Mouse (Mus musculus) stomach, embryonic 15.5 days (tissue): ENCODE measurements around the gene Stx3. TPM values are rescaled to one million over a fixed set of nuclear protein-coding genes. Genes with fewer than 3 reads are reported as not detected.

Source experiments
- ATAC-seq: fragments of 200-750 bp; cut with Nextera tagmentation; 2 replicates; pipeline ENCODE4 v1.8.0; 2017; ENCODE audit warnings: low read depth, moderate number of reproducible peaks, moderate TSS enrichment; ENCODE audit not compliant: insufficient read depth, low FRiP score
- H3K27ac ChIP-seq: fragments of 300-500 bp; sonication (generic); 2 replicates; pipeline ENCODE4 v1.5.1; 2015; ENCODE audit warnings: mild to moderate bottlenecking, inconsistent platforms
- H3K27me3 ChIP-seq: fragments of 300-500 bp; sonication (generic); replicated peaks from 2 replicates; pipeline ENCODE4 v1.6.1; 2015; ENCODE audit warnings: inconsistent platforms
- H3K36me3 ChIP-seq: fragments of 300-500 bp; sonication (generic); 2 replicates; pipeline ENCODE4 v1.6.1; 2015; ENCODE audit warnings: inconsistent platforms
- H3K4me1 ChIP-seq: fragments of 300-500 bp; sonication (generic); 2 replicates; pipeline ENCODE4 v1.6.1; 2015; ENCODE audit warnings: inconsistent platforms
- H3K4me2 ChIP-seq: fragments of 300-500 bp; sonication (generic); 2 replicates; pipeline ENCODE4 v1.6.1; 2015; ENCODE audit warnings: mild to moderate bottlenecking, inconsistent platforms
- H3K4me3 ChIP-seq: fragments of 300-500 bp; sonication (generic); replicated peaks from 2 replicates; pipeline ENCODE4 v1.5.1; 2015; ENCODE audit warnings: inconsistent platforms
- H3K9ac ChIP-seq: fragments of 300-500 bp; sonication (generic); 2 replicates; pipeline ENCODE4 v1.6.1; 2015; ENCODE audit warnings: inconsistent platforms
- H3K9me3 ChIP-seq: fragments of 300-500 bp; sonication (generic); 2 replicates; pipeline ENCODE4 v1.6.1; 2016; ENCODE audit warnings: inconsistent platforms
- WGBS: fragments of 180-500 bp; shearing (Covaris S2); methylation state at CpG from one replicate; pipeline ENCODE4 v1.1.7; 2015; 5-methylcytosine and 5-hydroxymethylcytosine counted together
- polyA plus RNA-seq: library from polyadenylated mRNA; unstranded; fragments of >200 nt; fragmentation: Nextera tagmentation; extraction: Ambion mirVana; gene quantifications from 2 replicates; pipeline ENCODE4 v1.2.1, GENCODE M21; 2015

The Stx3 gene
- polyA plus RNA-seq, 1 experiment from 2014 or later = 20.6 TPM

DNA sequence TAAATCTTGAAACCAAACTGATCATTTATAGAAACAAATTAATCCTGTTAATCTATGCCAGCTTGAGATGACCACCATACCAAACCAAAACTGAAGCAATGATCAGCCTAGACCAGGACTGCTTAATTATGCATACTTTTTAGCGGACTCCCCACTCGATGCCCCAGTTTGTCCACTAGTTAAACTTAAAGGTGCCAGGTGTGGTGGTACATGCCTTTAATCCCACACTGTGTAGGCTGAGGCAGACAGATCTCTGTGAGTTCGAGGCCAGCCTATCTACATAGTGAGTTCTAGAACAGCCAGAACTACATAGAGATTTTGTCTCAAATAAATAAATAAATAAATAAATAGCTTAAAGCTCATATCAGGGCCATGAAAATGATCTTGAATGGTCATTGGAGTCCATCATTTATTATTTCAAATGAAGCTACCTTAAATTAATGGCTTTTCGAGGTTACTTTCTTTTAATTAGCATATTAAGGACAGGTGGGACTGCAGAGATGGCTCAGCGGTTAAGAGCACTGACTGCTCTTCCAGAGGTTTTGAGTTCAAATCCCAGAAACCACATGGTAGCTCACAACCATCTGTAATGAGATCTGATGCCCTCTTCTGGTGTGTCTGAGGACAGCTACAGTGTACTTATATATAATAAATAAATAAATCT is 49.8 kb downstream of the Stx3 start:
- 0 out of 2 replicates have a peak, but pooled peaks have one; percentile 5 for ATAC-seq
- peak overlapping the region; percentile 76 for H3K4me2 ChIP-seq
- no peak overlapping the region for H3K27ac ChIP-seq
- H3K4me1 ChIP-seq = no peaks in the 10 kb centered on the region; the same call in 1 of the 2 replicates
- WGBS = 86% methylated on average over 5 of the region's 5 CpGs
- H3K9me3 ChIP-seq = no peaks in the 10 kb centered on the region
- peak overlapping the region; percentile 64 for H3K4me3 ChIP-seq
- H3K9ac ChIP-seq = no peak overlapping the region
- H3K27me3 ChIP-seq = no peaks in the 10 kb centered on the region
- H3K36me3 ChIP-seq = peaks cover 5% of the 10 kb centered on the region; the same call in 1 of the 2 replicates

DNA sequence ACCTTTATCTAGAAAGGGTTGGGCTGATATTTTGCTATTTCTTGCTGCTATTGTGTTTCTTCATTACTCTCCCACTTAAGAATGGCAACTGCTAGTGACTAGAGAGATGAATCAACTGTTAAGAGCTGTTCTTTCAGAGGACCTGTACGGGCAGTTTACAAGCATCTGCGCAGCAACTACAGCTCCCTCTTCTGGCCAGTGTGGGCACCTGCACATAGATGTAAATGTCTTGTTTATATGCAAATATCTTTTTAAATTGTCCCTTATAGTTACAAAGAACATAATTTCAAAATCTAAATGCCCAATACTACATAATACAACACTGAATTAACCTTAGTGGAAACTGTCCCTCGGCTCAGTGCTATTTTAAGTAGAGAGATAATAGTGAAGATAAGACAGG is 51.0 kb downstream of the Stx3 start:
- no peak for ATAC-seq
- Histone ChIP-seq H3K27ac (no peak overlapping the region), H3K27me3 (no peaks in the 10 kb centered on the region), H3K4me3 (no peak overlapping the region), H3K4me2 (no peak overlapping the region), H3K9ac (no peak overlapping the region), H3K4me1 (no peaks in the 10 kb centered on the region; the same call in 1 of the 2 replicates), H3K9me3 (no peaks in the 10 kb centered on the region), H3K36me3 (no peaks in the 10 kb centered on the region)
- WGBS = 7% methylated on average over 3 of the region's 3 CpGs

DNA sequence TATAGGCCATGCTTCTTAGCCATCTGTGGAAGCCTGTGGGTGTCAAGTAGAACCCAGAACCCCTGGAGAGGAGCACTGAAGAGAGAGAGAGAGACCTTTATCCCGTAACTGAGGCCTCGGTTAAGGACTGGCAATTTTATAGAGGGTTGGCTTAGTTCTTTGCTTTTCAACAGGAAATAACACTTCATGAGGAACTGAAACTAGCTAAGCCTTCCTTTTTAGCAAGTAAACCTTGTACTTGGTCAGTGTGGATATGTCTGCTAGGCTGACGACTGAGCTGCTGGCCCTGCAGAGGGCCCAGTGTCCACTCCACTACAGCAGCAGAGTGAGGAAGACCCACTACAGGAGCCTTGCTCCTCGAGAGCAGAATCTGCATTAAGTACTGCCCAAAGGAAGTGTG is 52.8 kb downstream of the Stx3 start:
- no peaks in the 10 kb centered on the region for H3K9me3 ChIP-seq

DNA sequence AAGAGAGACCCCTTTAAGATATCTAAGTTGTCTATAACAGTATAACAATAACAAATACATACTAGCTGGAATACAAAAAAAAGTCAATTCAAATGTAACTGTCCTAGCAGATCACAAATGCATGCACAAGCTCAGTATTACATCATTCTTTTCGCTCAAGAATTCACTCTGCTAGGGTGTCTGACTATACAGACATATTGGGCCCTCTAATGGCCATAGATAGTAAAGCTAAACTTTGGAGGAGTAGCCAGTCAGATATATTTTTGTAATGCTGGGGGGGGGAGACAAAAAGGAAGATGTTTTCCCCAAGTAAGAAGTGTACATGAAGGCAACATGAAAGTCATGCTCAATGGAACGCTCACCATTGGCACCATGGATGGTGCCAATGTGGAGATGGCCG is 54.1 kb downstream of the Stx3 start:
- no peak overlapping the region for H3K4me2 ChIP-seq
- no peaks in the 10 kb centered on the region for H3K27me3 ChIP-seq
- H3K36me3 ChIP-seq = no peaks in the 10 kb centered on the region
- no peak overlapping the region for H3K4me3 ChIP-seq
- no peaks in the 10 kb centered on the region for H3K9me3 ChIP-seq
- ATAC-seq = no peak
- 81% methylated on average over 3 of the region's 3 CpGs for WGBS
- H3K27ac ChIP-seq = no peak overlapping the region
- H3K4me1 ChIP-seq = no peaks in the 10 kb centered on the region; the same call in 1 of the 2 replicates
- no peak overlapping the region for H3K9ac ChIP-seq

More for the DNA sequence above, 52.8 kb downstream of the Stx3 start:
- ATAC-seq = no peak
- Histone ChIP-seq H3K36me3 (no peaks in the 10 kb centered on the region), H3K4me3 (no peak overlapping the region), H3K27me3 (no peaks in the 10 kb centered on the region), H3K9ac (no peak overlapping the region), H3K4me2 (no peak overlapping the region), H3K27ac (no peak overlapping the region), H3K4me1 (no peaks in the 10 kb centered on the region; the same call in 1 of the 2 replicates)
- 66% methylated on average over 4 of the region's 4 CpGs for WGBS

DNA sequence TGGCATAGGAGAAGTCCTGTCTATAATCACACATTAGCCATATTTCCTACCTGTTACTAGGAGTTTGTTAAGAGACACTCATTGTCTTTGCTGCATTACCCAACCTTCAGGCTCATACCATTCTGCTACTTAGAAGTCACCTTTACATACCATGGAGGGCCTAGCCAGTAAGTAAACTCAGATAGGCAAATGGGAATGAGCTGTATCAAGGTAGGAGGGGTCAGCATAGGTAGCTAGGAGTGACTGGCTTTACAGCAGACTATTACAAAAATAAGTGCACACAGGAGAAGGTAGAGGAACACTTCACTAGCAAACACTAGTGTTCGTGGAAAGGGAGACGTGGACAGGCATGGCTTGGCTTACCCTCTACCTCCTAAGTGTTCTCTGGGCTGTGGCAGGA is 71.9 kb downstream of the Stx3 start, which contains the start of gene Gif:
Gene Gif (plus strand): TSS at position 257 of the 400 bp plus-strand sequence.
- no peak within 1 kb of the TSS for H3K9ac ChIP-seq
- WGBS = 84% methylated on average over 2 of the region's 2 CpGs
- H3K4me2 ChIP-seq = no peak within 1 kb of the TSS
- H3K4me1 ChIP-seq = no peaks in the 10 kb centered on the region
- H3K9me3 ChIP-seq = no peaks in the 10 kb centered on the region
- no peaks in the 10 kb centered on the region for H3K27me3 ChIP-seq
- no peak within 1 kb of the TSS for H3K27ac ChIP-seq
- H3K4me3 ChIP-seq = no peak within 1 kb of the TSS
- no peak for ATAC-seq
- no peaks in the 10 kb centered on the region for H3K36me3 ChIP-seq

DNA sequence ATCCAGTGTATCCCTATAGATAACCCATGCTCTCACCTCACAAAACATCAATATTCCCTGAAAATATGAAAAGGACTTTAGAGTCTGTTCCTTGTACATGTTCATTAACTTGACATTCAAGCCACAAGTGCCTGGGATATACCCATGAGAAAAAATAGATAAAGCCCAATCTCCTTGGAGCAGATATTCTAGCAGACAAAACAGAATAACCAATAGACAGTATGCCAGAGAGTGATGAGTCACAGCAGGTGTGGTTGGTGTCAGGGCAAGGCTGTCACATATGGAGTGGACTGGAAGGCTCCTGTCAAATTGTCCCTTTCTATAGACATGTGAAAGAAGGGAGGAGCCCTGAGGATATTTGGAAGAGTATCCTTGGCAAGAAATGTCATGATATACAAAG is 73.5 kb downstream of the Stx3 start:
- Histone ChIP-seq H3K27me3 (no peaks in the 10 kb centered on the region), H3K9me3 (no peaks in the 10 kb centered on the region), H3K36me3 (no peaks in the 10 kb centered on the region), H3K9ac (no peak overlapping the region), H3K4me2 (no peak overlapping the region), H3K4me3 (no peak overlapping the region), H3K27ac (no peak overlapping the region), H3K4me1 (no peaks in the 10 kb centered on the region)
- no peak for ATAC-seq

DNA sequence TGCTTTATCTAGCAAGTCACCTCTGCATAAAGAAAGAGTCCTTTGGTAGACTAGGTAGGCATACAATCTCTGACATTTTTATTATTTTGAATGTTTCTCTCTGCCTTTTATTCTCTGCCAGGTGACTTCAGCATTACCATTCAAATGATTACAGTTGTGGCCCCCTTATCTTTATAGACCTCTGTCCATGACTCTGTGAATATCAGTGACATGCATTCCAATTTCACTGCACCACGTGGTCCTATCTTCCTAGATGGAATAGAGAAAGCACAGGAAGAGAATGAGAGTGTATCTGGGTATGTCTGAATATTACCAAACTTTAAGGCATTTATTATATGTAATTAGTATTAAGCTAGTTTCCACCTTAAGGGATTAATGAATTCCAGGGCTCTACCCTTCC is 82.7 kb downstream of the Stx3 start:
- no peak overlapping the region for H3K4me3 ChIP-seq
- H3K9ac ChIP-seq = no peak overlapping the region
- no peaks in the 10 kb centered on the region for H3K27me3 ChIP-seq
- no peaks in the 10 kb centered on the region for H3K9me3 ChIP-seq
- no peak overlapping the region for H3K27ac ChIP-seq
- WGBS = 38% methylated on average over 1 of the region's 1 CpGs
- ATAC-seq = no peak
- H3K4me2 ChIP-seq = no peak overlapping the region
- H3K36me3 ChIP-seq = no peaks in the 10 kb centered on the region
- H3K4me1 ChIP-seq = no peaks in the 10 kb centered on the region

DNA sequence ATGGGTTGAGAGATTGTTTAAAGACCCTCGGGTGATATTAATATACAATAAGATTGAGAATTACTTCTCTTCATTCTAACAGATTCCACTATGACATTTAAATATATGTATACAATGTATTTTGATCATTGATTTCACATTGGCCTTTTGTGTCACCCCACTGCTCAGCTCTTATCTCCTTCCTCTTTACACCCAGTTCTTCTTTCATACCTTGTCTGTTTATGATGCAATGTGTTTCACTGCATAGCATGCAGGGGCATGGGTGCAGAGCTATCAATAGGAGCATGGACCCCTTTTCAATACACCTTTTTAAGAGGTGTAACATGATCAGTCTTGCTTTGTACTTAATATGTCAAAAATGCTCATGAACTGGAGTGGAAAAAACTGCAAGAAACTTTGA is 88.9 kb downstream of the Stx3 start:
- no peak overlapping the region for H3K27ac ChIP-seq
- H3K4me3 ChIP-seq = no peak overlapping the region
- no peaks in the 10 kb centered on the region for H3K4me1 ChIP-seq
- no peaks in the 10 kb centered on the region for H3K27me3 ChIP-seq
- no peak overlapping the region for H3K9ac ChIP-seq
- no peaks in the 10 kb centered on the region for H3K36me3 ChIP-seq
- no peaks in the 10 kb centered on the region for H3K9me3 ChIP-seq
- no peak overlapping the region for H3K4me2 ChIP-seq
- WGBS = 76% methylated on average over 1 of the region's 1 CpGs
- no peak for ATAC-seq

DNA sequence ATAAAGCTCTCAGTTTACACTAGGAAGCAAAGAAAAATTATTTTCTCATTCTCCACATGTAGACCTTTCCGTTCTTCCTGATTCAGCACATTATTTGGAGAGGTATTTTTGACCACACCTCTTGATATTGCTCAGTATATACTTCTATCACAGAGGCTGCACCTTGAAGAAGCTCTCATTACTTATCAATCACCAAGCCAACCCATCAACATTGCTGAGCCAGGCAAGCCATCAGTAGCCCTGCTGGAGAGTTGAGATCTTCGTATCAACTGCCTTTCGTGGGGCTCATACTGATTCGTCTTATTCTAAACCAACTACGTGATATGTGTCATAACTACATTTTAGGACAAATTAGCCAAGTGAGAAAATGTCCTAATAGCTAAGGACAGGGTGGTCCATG is 91.9 kb downstream of the Stx3 start:
- Histone ChIP-seq H3K27me3 (no peaks in the 10 kb centered on the region), H3K36me3 (no peaks in the 10 kb centered on the region), H3K4me3 (no peak overlapping the region), H3K27ac (no peak overlapping the region), H3K9me3 (no peaks in the 10 kb centered on the region), H3K4me2 (no peak overlapping the region), H3K4me1 (no peaks in the 10 kb centered on the region; the same call in 1 of the 2 replicates), H3K9ac (no peak overlapping the region)
- ATAC-seq = peak; percentile 58; the same call in 1 of the 2 replicates
- WGBS = 88% methylated on average over 5 of the region's 5 CpGs

DNA sequence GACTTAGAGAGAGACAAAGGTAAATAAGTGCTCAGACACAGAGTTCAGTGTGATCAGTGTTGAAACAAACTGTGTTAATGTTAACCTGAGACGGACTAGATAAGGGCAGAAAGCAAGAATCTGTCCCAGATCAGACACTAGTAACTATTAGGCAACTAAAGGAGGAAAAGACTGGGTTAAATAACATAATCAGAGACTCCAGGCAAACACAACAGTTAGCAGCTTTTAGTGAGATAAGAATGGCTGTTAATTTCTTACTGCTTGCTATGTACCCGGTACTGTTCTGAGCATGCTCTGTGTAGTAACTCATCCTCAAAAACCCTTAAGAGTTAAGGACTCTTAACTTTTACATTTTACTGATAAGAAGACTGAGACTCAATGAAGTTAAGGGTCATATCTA is 93.3 kb downstream of the Stx3 start:
- Histone ChIP-seq H3K4me2 (no peak overlapping the region), H3K9ac (no peak overlapping the region), H3K27me3 (no peaks in the 10 kb centered on the region), H3K9me3 (no peaks in the 10 kb centered on the region), H3K36me3 (no peaks in the 10 kb centered on the region), H3K27ac (no peak overlapping the region), H3K4me3 (no peak overlapping the region), H3K4me1 (no peaks in the 10 kb centered on the region; the same call in 1 of the 2 replicates)
- WGBS = 52% methylated on average over 2 of the region's 2 CpGs
- peak; percentile 47; the same call in 1 of the 2 replicates for ATAC-seq
